Mouse (Mus musculus): ENCODE measurements at regions not wholly inside any gene's neighbourhood (a gene's known extent, or its start where the extent isn't known, plus 50 kb on each side); places are given as distances from the start of the nearest gene placed in this dataset.
"Not testable (repeated sequence)": the region's sequence is repeated elsewhere in the genome, so short reads cannot be mapped to it uniquely, and the experiment has no call there.

DNA sequence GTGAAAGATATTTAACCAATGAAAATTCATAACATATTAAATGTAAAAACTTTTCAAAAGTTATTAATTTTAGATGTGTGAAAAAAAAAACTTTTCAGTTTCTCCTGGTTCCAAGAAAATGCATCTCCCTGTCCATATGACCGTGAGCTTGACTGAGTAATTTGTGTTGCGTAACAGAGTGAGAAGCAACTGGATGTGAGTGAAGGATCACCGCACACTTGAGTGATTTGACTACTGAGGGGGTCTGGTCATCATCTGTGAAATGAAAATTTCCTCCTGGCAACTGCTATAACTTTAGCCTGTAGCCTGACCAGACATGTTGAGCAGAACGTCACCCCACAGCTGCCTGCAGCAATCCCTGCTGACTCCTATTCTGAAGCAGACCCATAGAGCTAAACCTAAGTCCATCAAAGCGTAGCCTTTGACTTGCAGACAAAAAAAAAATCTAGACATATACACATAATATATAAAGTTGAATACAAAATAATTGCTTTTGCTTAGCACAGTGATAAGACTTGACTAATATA lies 461.2 kb downstream of the Brinp3 start:
- DNase-seq (ENCODE audit: low spot score in 2 of 2): no peak

DNA sequence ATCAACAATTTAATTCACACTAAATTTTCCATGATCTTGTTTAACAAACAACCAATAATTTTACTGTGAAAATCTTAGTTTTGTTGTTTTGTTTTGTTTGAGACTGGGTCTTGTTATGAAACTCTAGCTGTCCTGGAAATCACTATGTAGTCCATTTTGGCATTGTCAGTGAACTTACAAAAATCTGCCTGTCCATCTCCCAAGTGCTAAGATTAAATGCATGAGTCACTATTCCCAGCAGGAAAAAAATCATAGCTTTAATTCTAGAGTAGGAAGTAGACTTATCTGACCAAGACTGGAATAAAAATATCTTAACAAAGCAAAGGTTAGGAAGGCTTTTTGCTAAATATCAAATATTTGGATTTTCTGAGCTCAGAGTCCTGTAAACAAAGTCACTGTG lies 461.8 kb downstream of the Brinp3 start:
- no peak for DNase-seq (ENCODE audit: low spot score in 2 of 2)

DNA sequence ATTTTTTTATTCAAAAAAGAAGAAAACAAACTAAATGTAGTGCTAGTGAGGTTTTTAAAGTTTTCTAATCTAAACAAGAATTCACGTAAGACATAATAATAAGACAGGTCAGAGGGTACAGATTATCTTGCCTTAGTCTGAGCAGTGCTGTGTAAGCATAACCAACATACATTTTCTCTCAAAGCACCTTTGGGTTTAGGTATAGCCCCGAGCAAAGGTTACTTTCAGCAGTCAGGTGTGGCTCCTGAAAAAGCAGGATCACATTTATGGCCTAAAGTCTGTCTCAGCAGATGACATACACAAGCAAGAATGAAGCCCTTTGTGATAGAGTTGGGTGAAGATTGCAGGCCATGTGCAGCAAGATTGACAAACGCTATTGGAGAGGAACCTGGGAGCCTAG lies 465.9 kb downstream of the Brinp3 start:
- no peak for DNase-seq (ENCODE audit: low spot score in 2 of 2)

DNA sequence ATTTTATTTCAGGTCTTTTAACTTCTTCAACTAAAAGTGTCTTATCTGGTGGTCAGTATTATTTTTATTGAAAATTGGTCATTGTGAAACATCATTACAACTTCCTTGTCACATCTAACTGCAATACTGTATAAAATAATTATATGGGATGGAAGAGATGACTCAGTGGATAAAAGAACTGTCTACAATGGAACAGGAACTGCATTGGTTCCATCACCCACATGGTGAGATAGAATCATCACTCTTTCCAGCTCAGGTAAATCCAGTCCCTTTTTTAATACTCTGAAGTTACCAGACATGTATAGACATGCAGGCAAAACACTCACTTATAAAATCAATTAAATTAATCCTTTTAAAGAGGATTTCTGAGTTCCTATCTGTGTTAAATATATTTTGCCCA lies 473.0 kb downstream of the Brinp3 start:
- no peak for DNase-seq (ENCODE audit: low spot score in 2 of 2)

DNA sequence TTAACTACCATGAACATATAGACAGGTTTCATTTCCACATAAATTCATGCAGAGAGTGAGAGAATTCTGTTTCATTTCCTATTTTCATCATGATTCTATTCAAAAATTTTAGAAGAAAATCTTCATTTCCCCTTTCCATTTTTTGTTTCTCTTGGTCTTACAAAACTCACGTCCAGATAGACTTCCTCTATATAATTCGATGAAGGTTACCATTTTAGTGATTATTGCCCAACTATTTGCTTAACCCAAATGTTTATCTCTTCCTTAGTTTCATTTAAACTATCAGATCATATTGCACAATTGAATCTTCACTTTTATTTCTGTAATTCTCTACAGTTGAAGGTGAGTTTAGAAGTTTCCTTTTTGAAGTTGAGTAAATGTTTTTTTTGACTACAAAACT lies 473.4 kb downstream of the Brinp3 start:
- DNase-seq (ENCODE audit: low spot score in 2 of 2): no peak

DNA sequence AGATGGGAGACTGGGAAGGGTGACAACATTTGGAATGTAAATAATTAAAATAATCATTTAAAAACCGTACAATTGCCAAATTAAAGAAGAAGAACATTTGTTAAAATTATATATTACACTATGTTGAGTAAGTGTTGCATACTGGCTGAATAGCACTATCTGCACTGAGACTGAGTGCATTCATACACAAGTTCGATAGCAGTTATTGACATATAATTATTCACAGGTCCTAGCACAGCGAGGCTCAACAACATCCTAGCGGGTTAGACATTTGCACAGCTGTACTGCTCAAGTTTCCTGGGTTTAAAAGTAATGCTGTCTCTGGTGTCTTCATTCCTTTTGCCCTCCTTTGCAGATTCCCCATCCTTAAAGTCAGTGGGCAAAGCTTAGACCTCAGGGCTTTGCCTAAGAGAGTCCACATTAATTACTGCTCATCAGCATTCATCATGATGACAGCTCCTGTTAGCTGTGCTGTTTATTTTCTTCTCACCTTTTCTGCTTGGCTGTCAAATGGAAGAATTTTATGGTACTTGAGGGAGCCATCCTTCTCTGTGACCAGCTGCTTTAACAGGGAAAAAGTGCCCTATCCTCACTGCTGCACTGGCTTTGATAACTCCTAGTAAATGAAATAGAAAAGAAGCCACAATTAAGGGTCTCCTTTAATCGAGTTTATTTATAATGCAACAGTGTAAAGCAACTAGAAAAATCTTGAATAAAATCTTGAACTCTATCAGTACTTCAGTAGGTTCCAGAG lies 489.1 kb downstream of the Brinp3 start:
- DNase-seq (ENCODE audit: low spot score in 2 of 2): no peak

DNA sequence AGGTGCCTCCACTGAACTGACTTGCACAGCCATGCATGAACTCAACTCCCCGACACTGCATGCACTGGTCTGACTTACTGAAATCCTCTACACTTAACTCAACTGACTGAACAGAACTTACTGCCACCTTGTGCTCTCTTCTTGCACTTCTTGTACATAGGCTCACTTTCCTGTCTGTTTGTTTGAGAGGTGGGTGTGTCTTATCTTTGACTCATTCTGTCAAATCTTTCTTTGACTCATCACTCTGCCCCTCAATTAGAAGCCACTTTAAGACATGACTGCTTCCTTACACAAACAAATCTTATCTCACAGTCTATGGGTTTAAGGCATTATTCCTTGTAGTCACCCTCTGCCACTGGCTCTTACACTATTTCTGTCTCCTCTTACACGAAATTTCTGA lies 505.5 kb downstream of the Brinp3 start:
- no peak for DNase-seq (ENCODE audit: low spot score in 2 of 2)

DNA sequence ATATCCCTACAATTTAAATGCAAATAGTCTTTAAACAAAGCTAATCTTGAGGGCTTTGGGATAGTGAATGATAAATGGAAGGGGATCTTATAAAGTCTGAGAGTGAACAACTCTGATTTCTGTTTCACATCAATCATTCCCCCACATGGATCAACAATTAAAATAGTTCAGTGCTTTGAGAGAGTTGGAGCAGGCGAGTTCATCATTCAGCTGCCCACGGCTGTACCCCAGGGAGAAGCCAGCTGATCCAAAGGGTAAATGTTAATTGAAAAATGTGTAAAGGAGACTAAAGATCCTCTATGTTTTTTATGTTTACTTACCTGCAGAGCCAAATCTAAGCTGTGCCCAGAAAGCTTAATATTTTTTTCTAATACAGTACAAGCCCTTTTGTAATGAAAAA lies 553.2 kb downstream of the Brinp3 start:
- no peak for DNase-seq (ENCODE audit: low spot score in 2 of 2)

DNA sequence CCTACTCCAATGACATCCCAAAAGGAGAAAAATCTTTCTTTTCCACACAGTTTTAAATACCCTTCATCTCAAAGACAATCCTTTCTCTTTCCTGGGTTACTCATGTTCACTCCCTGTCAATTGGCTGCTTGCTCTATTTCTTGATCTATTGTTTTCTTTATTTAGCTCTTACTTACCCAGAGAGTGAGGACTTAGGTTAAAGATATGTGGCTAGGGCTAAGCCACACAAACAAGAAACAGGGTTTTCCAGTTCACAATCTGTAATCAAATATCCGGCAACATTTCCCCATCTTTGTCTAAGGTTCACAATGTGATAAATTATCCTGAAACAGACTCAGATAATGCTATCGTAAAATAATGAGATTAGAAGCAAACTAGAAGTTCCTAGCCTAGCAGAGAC lies 563.9 kb downstream of the Brinp3 start:
- no peak for DNase-seq (ENCODE audit: low spot score in 2 of 2)

DNA sequence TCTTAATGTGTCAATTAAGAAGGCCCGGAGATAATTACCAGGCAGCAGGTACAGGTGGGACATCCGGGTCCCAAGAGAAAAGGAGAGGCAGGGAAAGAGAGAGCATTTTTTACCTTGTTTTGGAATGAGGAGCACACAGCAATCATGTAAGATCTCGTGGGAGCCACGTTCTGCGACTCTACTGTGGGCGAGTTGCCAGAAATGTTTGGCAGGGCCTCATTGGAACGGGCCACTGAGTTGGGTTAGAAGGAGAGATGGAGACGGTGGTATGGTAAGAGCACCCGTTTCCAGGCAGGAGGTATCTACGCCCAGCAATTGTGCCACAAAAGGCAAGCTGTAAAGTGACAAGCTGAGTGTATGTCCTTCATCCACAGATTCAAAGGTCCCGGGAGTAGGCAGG lies 579.6 kb downstream of the Brinp3 start:
- no peak for DNase-seq (ENCODE audit: low spot score in 2 of 2)

DNA sequence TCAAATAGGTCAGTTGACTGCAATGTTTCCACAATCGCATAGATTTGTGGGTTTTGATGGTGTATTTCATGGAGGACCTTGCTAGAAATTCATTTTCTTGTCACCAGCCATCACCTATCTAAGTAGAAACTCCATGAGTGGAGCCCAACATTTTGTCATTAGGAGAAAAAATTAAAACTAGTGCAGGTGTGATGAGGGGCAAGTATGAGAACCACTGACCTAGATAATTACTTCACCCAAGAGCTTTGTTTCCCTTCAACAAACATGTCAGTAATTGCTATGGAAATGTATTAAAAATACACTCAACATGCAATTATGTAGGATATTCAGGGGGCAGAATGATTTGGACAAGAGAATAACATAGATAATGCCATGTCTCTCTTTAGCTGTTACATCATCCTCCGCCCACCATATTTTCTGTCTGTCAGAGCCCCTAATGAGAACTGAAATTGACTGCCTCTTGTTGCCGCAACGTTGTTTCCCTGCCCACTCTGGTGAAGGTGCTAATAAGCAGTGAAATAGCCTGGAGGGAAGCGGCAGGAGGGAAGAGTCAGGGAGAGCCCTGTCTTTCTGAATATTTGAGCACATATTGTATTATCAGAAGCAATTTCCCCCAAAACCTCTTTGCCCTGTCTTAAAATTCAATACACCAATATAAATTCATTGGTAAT lies 589.7 kb downstream of the Brinp3 start:
- DNase-seq (ENCODE audit: low spot score in 2 of 2): no peak

DNA sequence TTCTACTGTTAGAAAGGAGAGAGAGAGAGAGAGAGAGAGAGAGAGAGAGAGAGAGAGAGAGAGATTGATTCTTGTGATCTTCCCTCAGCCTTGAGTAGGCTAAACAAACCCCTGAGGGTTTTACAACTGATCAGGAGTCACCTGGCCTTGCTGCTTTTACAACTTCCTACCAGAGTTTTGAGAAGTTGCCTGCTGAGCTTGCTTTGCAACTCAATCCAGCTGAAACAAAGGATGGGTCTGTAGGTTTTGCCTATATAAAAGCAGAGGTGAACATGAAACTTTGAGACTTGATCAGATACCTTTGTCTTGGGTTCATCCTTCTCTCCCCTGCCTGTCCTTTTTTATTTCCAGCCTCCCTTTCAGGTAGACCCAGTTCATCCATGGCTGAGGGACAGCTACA lies 631.0 kb downstream of the Brinp3 start:
- DNase-seq (ENCODE audit: low spot score in 2 of 2): no peak

DNA sequence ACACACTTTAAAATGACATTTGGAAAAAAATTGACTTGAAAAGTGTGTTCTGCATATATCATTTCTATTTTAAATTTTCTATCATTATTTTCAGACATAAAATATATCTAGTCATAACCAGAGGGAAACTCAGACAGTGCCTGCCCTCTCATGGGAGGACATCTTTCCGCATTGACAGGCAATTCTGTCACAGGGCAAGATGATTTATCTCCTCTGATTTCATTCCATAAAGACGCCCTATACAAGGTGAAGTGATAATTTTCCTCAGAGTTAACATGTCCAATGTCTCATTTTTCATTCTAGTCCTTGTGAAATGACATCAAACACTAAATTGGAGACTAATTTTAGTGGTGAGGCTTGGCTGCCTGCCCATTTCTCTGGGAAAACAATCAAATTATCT lies 643.6 kb downstream of the Brinp3 start:
- DNase-seq (ENCODE audit: low spot score in 2 of 2): no peak

DNA sequence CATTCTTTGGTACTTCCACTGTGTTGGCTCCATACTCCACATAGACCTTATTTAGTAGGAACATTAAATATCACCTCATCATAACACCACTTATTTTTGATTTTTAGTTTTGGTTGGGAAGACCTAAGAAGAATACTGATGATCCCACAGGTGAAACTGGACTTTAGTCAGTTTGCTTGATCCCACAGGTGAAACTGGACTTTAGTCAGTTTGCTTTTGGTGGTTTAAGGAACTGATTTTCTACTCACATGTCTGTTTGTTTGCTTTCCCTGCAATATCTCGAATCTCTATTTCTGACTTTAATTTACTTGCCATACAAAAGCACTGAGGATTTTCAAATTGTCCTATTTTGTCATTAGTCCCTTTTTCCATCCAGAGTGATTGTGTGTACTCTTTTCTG lies 680.8 kb downstream of the Brinp3 start:
- no peak for DNase-seq (ENCODE audit: low spot score in 2 of 2)

DNA sequence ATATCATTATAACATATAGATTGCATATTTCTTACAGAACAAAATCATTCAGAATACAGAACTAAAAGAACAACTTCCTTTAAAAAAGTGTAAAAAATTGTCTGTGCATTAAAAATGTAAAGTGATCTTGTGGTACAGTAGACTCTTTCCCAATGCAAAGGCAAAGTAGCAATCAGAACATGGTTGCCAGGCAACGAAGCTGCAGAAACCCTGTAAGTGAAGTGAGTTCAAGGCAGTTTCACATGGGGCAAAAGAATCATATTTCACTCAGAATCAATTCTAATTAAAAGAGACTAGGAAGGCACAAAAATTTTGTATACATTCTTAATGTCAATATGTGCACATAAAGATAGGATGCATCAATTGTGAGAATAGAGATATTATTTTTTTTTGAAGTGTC lies 692.2 kb downstream of the Brinp3 start:
- no peak for DNase-seq (ENCODE audit: low spot score in 2 of 2)

DNA sequence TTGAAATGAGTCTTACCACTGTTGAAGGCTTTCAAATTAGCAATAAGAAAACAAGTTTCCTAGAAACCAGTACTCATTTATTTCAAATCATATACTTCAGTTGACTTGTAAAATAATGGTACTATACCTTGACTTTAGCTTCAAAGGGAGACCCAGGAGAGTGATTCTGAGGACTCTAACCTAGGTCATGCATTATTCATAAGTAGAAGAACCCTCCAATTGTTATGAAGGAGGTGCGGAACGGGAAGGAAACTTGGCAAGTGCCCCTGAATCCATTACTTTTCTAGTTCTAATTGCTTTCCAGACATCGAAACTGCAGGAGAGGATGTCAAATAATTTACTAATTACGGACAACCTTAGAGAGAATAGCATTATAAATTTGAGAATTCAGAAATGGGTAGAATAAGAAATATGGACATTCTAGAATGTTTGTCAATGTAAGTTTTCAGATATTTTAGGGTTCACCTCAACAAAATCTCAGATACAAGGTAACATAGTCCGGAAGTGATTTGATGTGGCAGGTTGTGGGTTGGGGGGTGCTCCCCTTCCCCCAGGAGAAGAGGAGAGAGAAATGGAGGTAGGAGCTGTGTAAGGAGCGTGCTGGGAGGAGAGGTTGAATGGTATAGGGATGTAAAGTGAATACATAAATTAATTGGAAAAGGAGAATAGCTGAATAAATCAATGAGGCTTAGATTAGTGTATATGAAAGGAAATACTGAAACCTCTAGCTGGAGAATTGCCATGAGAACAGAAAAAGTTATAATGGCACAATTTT lies 692.9 kb downstream of the Brinp3 start:
- DNase-seq (ENCODE audit: low spot score in 2 of 2): no peak

DNA sequence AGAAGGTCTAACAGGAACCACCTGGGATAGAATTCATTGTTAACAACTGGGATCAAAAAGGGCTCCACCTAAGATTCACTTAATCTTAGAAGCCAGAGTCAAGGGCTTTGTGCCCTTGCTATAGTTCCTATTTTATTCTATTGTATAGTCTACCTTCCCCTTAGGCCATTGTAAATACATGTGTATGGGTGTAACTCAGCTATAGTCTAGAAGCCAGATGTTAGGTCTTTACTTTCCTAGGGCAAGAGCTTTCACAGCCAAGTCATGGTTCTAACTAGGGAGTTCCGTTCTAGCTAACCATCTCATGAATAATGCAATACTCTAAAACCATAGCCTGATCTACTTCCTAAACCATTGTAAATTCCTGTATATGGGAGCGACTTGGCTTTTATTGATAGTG lies 705.4 kb downstream of the Brinp3 start:
- DNase-seq (ENCODE audit: low spot score in 2 of 2): not testable (repeated sequence)

DNA sequence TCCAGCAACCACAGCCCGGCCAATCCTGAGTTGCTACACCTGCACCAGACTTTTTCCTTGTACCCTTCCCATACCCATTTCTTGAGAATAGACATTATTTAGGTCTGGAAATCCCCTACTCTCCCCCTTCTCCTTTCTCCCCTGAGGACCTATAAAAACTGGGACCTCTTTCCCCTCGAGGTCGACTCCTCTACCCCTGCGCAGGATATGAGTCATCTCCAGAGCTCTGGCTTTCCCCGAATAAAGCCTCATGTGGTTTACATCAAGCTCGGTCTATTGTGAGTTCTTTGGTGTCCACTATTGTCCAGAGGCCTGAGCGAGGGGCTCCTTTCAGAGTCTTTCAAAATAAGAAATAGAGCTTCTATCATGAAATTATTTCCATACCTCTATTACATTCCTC lies 720.3 kb downstream of the Brinp3 start:
- DNase-seq (ENCODE audit: low spot score in 2 of 2): not testable (repeated sequence)

DNA sequence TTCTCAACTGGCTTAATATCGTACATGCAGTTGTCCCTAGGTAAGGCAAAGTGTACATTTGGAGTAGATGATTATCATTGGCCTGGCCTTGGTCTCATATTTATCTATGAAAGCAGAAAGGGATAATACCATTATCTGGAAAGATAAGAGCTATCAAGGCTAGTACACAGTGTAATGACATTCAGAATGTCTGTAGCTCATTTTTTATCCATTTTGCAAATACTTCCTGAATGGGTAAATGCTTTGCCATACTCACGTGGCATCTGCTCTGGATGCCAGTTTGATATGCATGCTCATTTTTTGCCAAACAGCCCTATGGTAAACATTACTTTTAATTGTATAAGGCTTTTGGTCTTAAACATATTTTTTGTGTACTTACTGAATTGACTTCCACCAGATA lies 723.4 kb downstream of the Brinp3 start:
- DNase-seq (ENCODE audit: low spot score in 2 of 2): no peak

DNA sequence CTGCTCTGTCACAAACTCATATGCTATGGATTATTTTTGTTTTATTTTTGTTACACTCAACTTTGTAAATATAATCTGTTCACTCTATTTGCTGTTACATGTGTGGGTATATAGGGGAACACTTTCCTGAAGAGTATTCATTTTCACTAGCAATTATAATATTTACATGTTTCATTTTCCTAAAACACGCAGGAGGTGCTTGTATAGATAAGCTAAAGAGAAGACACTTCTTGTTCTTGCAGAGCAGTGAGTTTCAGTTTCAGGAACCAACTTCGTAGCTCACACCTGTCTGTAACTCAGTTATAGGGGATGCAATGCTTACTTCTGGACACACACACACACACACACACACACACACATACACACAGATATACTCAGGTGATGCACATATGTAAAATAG lies 724.9 kb downstream of the Brinp3 start:
- no peak for DNase-seq (ENCODE audit: low spot score in 2 of 2)

DNA sequence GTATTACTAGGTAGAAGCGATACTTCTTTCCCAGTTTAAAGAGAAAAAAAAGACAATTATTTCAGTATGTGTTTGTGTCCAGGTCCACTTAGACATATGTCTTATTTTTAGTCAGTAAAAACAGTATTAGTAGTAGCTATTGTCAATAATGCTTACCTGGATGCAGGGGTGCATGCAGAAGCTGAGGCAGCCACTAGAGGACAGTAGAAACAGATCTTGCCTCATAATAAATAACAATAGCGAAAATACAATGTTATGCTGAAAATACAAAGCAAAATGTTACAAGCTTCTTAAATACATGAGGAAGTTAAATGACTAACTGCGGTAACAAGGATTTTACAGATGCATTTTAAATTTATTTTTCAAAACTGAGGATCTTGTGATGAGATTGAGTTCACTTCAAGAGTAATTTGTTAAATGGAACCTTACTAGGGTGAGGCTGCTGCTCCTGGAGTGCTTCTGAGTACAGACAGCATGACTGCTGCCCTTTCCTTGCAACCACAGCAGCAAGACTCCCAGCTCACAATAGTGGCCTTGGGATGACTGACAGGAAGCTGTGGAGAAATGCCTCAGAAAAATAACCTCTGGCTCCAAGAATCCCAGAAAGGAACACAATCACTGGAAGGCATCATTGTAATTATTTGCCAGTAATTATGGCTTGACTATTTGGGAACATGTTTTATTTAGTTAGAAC lies 728.8 kb downstream of the Brinp3 start:
- DNase-seq (ENCODE audit: low spot score in 2 of 2): no peak

DNA sequence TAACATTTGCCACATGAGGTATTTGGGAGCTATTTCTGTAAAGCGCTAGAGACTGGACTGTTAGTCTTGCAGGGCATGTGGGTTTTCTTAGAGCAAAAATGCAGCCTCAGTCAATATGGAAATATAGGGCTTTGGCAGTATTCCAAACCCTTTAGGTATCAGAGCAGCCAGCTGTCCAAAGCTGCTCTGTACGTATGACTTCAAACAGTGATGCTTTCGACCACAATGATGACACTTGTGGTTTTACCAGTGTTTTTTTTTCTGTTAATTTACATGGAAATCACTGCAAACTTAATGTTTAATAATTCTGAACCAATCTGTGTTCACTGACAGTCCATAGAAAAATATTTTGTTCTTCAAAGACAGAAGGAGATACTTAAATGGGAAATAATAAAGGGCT lies 743.0 kb downstream of the Brinp3 start:
- no peak for DNase-seq (ENCODE audit: low spot score in 2 of 2)

All from left cerebral cortex, adult 18-20 months (tissue).